Mouse (Mus musculus): ENCODE measurements at regions not wholly inside any gene's neighbourhood (a gene's known extent, or its start where the extent isn't known, plus 50 kb on each side); places are given as distances from the start of the nearest gene placed in this dataset.
A peak's percentile ranks its signal among the peaks of the same experiment; 100 is the strongest.

DNA sequence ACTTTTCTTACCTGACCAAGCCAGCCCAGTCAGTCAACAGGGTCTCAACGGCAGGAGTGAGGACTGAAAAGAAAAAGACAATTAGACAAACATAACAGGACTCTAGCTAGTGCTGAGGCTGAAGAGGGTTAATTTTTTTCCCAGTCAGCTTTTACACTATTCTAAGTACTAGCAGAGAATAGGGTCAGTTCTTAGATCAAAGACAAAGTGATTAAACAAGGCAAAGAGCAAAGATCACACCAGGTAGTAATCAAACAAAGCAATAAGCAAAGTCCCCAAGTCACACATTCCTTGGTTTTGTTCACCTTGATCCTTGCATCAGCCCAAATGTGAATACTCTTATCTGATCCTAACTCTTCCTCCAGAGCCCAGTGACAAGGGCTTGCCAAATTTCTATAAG lies 267.8 kb upstream of the Tsc22d2 start:
- no peaks in the 10 kb centered on the region for H3K9me3 ChIP-seq (ENCODE audit: control insufficient read depth, low read length)
- H3K4me2 ChIP-seq: no peak overlapping the region
- WGBS: 66% methylated on average over 1 of the region's 1 CpGs
- H3K27ac ChIP-seq (ENCODE audit: low read depth, low read length): no peak overlapping the region
- no peaks in the 10 kb centered on the region for H3K36me3 ChIP-seq (ENCODE audit: control insufficient read depth, insufficient read depth, low read length)
- H3K4me3 ChIP-seq (ENCODE audit: low read depth, low read length): no peak overlapping the region
- no peaks in the 10 kb centered on the region for H3K27me3 ChIP-seq (ENCODE audit: control insufficient read depth, insufficient read depth, low read length)
- no peak for ATAC-seq (ENCODE audit: low FRiP score)
- H3K4me1 ChIP-seq (ENCODE audit: control insufficient read depth, insufficient read depth, low read length): no peaks in the 10 kb centered on the region
- no peak for DNase-seq (ENCODE audit: low spot score, missing footprints)
- no peak overlapping the region for H3K9ac ChIP-seq (ENCODE audit: low read length)

DNA sequence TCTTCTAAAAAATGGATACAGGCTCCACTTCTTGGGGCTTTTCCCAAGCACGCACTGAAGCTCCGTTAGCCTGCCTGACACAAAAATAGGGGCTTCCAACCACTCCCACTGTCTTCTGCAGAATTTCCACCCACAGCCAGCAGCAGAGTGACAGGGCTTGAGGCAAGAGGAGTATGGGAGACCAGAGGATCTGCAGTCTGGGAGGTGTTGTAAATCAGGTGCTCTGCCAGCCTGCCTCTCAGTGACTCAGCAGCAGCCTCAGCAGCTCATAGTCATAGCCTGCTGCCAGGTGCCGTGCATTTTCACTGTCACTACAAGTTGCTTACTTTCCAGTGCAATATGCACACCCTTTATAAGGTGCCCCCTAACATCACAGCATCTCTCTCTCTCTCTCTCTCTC lies 261.4 kb upstream of the Tsc22d2 start:
- no peak overlapping the region for H3K9ac ChIP-seq (ENCODE audit: low read length)
- H3K9me3 ChIP-seq (ENCODE audit: control insufficient read depth, low read length): no peaks in the 10 kb centered on the region
- DNase-seq (ENCODE audit: low spot score, missing footprints) (no peak), ATAC-seq (ENCODE audit: low FRiP score) (no peak)
- H3K4me2 ChIP-seq: no peak overlapping the region
- H3K4me3 ChIP-seq (ENCODE audit: low read depth, low read length): no peak overlapping the region
- no peaks in the 10 kb centered on the region for H3K36me3 ChIP-seq (ENCODE audit: control insufficient read depth, insufficient read depth, low read length)
- no peaks in the 10 kb centered on the region for H3K4me1 ChIP-seq (ENCODE audit: control insufficient read depth, insufficient read depth, low read length)
- WGBS: 78% methylated on average over 3 of the region's 3 CpGs
- no peaks in the 10 kb centered on the region for H3K27me3 ChIP-seq (ENCODE audit: control insufficient read depth, insufficient read depth, low read length)
- no peak overlapping the region for H3K27ac ChIP-seq (ENCODE audit: low read depth, low read length)

DNA sequence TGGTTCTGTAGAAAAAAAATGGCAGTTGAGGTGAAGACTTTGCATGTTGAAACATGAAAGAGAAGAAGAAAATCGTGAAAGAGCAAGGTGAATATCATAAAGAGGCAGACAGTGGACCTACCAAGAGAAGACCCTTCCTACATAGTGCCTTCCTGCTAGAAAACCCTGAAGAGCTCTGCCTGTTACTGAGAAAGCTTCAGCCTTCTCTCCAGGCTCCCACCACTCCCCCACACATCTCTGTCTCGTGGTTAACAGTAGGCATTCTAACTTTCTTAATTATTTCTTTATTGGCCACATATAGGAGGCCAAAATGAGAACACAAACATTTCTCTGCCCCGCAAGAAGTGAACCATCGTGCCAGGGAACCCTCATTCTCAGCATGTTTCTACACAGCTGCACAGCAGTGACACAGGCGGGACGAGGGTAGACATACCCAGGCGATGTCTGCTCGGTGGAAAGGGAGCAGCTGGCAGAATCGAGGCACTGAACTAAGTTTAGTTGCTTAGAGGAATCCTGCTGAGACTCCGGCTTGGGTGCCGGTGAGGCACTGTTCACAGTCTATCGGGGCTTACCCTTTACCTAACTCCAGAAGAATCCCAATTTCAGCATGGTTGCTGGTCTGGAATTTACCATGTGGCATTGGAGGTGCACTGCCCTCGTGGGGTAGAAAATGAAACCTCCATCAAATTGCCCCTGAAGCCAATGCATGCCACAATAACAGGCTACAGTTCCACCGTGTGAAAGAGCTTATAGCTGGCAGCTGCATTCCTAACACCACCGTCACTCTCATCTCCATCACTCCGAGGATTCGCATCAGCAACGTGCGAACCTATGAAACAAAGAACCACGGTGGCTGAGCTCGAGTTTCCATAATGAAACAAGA lies 260.4 kb upstream of the Tsc22d2 start:
- Histone ChIP-seq H3K9me3 (ENCODE audit: control insufficient read depth, low read length) (no peaks in the 10 kb centered on the region), H3K9ac (ENCODE audit: low read length) (no peak overlapping the region), H3K27me3 (ENCODE audit: control insufficient read depth, insufficient read depth, low read length) (no peaks in the 10 kb centered on the region), H3K36me3 (ENCODE audit: control insufficient read depth, insufficient read depth, low read length) (no peaks in the 10 kb centered on the region), H3K4me3 (ENCODE audit: low read depth, low read length) (no peak overlapping the region), H3K4me2 (no peak overlapping the region), H3K27ac (ENCODE audit: low read depth, low read length) (no peak overlapping the region), H3K4me1 (ENCODE audit: control insufficient read depth, insufficient read depth, low read length) (no peaks in the 10 kb centered on the region)
- WGBS: 85% methylated on average over 21 of the region's 21 CpGs
- DNase-seq (ENCODE audit: low spot score, missing footprints) (no peak), ATAC-seq (ENCODE audit: low FRiP score) (no peak)

DNA sequence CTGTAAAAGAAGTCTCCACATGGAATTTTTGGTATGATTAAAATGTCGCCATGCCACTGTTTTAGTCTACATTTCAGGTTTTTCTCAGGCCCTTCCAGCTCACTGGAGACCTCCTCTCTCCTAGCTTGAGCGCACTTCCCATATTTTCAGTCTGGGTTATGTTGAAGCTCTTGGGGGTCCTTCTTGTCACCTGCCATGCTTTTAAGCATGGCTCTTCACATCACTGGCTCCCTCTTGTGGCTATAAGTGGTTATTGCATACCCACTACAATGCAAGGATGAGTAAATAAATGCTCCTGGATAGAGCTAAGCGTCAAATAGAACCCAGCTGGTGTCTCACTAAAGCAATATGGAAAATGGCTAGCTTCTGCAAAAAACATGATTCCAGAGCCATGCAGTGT lies 255.1 kb upstream of the Tsc22d2 start:
- ATAC-seq (ENCODE audit: low FRiP score) (peak; percentile 30), DNase-seq (ENCODE audit: low spot score, missing footprints) (peak; percentile 90)
- WGBS: 63% methylated on average over 3 of the region's 3 CpGs
- H3K9me3 ChIP-seq (ENCODE audit: control insufficient read depth, low read length): no peaks in the 10 kb centered on the region
- H3K27me3 ChIP-seq (ENCODE audit: control insufficient read depth, insufficient read depth, low read length): no peaks in the 10 kb centered on the region
- H3K4me1 ChIP-seq (ENCODE audit: control insufficient read depth, insufficient read depth, low read length): no peaks in the 10 kb centered on the region
- no peak overlapping the region for H3K4me3 ChIP-seq (ENCODE audit: low read depth, low read length)
- no peaks in the 10 kb centered on the region for H3K36me3 ChIP-seq (ENCODE audit: control insufficient read depth, insufficient read depth, low read length)
- no peak overlapping the region for H3K27ac ChIP-seq (ENCODE audit: low read depth, low read length)
- no peak overlapping the region for H3K4me2 ChIP-seq
- no peak overlapping the region for H3K9ac ChIP-seq (ENCODE audit: low read length)

DNA sequence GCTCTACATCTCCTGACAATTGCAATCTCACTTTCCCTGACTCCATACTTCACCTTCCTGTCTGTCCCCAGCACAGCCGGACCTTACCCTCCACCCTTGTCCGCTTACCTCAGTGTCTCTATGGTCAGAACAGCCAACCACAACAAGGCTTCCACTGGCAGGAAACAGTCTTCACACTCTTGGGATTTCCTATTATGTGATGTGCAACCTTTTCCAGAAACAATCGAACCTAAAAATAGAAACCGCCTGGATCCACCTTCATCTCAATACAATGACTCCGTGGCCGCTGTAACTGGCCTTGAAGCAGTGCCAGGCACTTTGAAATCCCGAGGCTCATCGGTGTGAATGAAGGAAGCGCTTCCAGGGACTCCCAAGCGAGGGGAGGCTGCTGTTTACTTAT lies 252.3 kb upstream of the Tsc22d2 start:
- Histone ChIP-seq H3K36me3 (ENCODE audit: control insufficient read depth, insufficient read depth, low read length) (no peaks in the 10 kb centered on the region), H3K4me3 (ENCODE audit: low read depth, low read length) (no peak overlapping the region), H3K9ac (ENCODE audit: low read length) (no peak overlapping the region), H3K9me3 (ENCODE audit: control insufficient read depth, low read length) (no peaks in the 10 kb centered on the region), H3K27me3 (ENCODE audit: control insufficient read depth, insufficient read depth, low read length) (no peaks in the 10 kb centered on the region), H3K4me2 (no peak overlapping the region), H3K27ac (ENCODE audit: low read depth, low read length) (no peak overlapping the region), H3K4me1 (ENCODE audit: control insufficient read depth, insufficient read depth, low read length) (no peaks in the 10 kb centered on the region)
- ATAC-seq (ENCODE audit: low FRiP score): no peak
- DNase-seq (ENCODE audit: low spot score, missing footprints): no peak
- 32% methylated on average over 10 of the region's 10 CpGs for WGBS

DNA sequence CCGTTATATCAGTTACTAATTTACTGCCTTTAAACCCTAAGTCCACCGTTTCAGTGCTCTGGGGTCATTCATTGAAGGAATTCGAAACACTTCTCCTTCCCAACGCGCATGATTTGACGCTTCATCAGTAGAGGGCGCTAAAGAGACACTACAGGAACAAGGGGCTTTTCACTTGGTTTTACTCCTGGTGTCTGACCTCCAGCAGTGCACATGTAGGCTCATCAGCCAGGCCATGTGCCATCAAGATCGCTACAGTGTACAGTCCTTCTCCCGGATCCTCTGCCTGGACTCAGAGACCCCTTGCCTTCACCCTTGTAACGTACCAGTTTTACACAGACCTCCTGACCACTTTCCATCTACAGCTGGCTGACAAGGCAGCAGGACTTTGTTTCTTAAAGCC lies 250.7 kb upstream of the Tsc22d2 start:
- ATAC-seq (ENCODE audit: low FRiP score) (peak; percentile 81), DNase-seq (ENCODE audit: low spot score, missing footprints) (peak; percentile 97)
- Histone ChIP-seq H3K36me3 (ENCODE audit: control insufficient read depth, insufficient read depth, low read length) (no peaks in the 10 kb centered on the region), H3K9me3 (ENCODE audit: control insufficient read depth, low read length) (no peaks in the 10 kb centered on the region), H3K4me1 (ENCODE audit: control insufficient read depth, insufficient read depth, low read length) (no peaks in the 10 kb centered on the region; the same call in 1 of the 2 replicates), H3K27ac (ENCODE audit: low read depth, low read length) (no peak overlapping the region), H3K27me3 (ENCODE audit: control insufficient read depth, insufficient read depth, low read length) (no peaks in the 10 kb centered on the region), H3K9ac (ENCODE audit: low read length) (no peak overlapping the region), H3K4me3 (ENCODE audit: low read depth, low read length) (no peak overlapping the region), H3K4me2 (no peak overlapping the region)
- 10% methylated on average over 10 of the region's 10 CpGs for WGBS

DNA sequence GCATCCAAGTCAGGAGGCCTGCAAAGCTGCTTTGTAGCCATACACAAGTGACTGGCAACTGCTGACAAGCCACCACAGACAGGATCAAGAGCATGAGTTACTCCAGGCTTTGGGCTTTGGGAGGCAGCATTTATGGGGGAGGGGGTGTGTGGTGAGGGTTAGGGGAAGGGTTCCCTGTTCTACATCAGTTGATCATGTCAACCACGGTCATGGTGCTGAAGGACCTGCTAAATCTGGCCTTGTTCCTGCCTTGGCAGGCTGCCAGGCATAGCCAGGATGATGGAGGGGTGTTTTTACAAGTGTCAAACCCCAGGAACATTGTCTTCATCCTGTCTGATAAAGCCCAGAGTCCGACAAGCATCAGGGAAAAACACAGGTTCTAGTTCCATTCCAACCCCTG lies 247.9 kb upstream of the Tsc22d2 start:
- Histone ChIP-seq H3K36me3 (ENCODE audit: control insufficient read depth, insufficient read depth, low read length) (no peaks in the 10 kb centered on the region), H3K9me3 (ENCODE audit: control insufficient read depth, low read length) (no peaks in the 10 kb centered on the region), H3K4me2 (no peak overlapping the region), H3K4me3 (ENCODE audit: low read depth, low read length) (no peak overlapping the region), H3K9ac (ENCODE audit: low read length) (no peak overlapping the region), H3K27ac (ENCODE audit: low read depth, low read length) (no peak overlapping the region), H3K27me3 (ENCODE audit: control insufficient read depth, insufficient read depth, low read length) (no peaks in the 10 kb centered on the region), H3K4me1 (ENCODE audit: control insufficient read depth, insufficient read depth, low read length) (no peaks in the 10 kb centered on the region; the same call in 1 of the 2 replicates)
- no peak for DNase-seq (ENCODE audit: low spot score, missing footprints)
- 77% methylated on average over 2 of the region's 2 CpGs for WGBS
- ATAC-seq (ENCODE audit: low FRiP score): no peak

DNA sequence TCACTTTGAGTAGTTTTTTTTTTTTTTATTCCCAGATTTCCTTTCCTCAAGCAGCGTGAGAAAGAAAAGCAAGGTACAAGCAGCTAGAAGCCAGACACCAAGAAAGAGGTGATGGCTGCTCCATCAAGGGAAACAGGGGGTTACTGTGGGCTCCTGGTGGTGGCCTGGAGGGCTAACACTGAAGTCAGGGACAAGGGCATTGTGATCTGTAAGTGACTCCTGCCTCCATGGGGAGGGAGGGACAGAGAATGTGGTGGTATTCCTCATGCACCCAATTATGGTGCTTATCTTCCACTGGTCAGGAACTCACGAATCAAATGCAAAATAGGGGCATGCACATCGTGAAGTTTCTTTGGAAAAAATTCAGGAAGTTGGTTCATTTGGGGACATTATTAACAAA lies 247.4 kb upstream of the Tsc22d2 start:
- DNase-seq (ENCODE audit: low spot score, missing footprints): no peak
- ATAC-seq (ENCODE audit: low FRiP score): no peak
- H3K4me2 ChIP-seq: no peak overlapping the region
- no peak overlapping the region for H3K4me3 ChIP-seq (ENCODE audit: low read depth, low read length)
- no peaks in the 10 kb centered on the region for H3K9me3 ChIP-seq (ENCODE audit: control insufficient read depth, low read length)
- no peaks in the 10 kb centered on the region; the same call in 1 of the 2 replicates for H3K4me1 ChIP-seq (ENCODE audit: control insufficient read depth, insufficient read depth, low read length)
- H3K27me3 ChIP-seq (ENCODE audit: control insufficient read depth, insufficient read depth, low read length): no peaks in the 10 kb centered on the region
- 93% methylated on average over 3 of the region's 3 CpGs for WGBS
- H3K9ac ChIP-seq (ENCODE audit: low read length): no peak overlapping the region
- H3K27ac ChIP-seq (ENCODE audit: low read depth, low read length): no peak overlapping the region
- no peaks in the 10 kb centered on the region for H3K36me3 ChIP-seq (ENCODE audit: control insufficient read depth, insufficient read depth, low read length)

DNA sequence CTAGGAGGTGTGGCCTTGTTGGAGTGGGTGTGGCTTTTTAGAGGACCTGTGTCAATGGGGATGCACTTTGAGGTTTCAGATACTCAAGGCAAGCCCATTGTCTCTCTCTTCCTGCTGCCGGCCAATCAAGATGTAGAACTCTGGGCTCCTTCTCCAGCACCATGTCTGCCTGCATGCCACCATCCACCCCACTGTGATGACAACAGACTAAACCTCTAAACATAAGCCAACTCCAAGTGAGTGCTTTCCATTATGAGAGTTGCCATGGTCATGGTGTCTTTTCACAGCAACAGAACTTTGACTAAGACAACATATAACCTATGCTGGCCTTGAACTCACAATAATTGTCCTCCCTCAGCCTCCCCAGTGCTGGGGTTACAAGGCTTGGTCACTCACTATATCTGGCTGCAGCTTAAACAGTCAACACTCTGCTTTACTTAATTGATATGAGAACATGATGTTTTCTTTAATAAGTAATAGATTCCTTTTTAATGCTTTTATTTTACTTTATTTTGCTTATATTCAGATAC lies 246.7 kb upstream of the Tsc22d2 start:
- H3K4me2 ChIP-seq: no peak overlapping the region
- H3K27me3 ChIP-seq (ENCODE audit: control insufficient read depth, insufficient read depth, low read length): no peaks in the 10 kb centered on the region
- H3K4me1 ChIP-seq (ENCODE audit: control insufficient read depth, insufficient read depth, low read length): no peaks in the 10 kb centered on the region; the same call in 1 of the 2 replicates
- H3K4me3 ChIP-seq (ENCODE audit: low read depth, low read length): no peak overlapping the region
- H3K36me3 ChIP-seq (ENCODE audit: control insufficient read depth, insufficient read depth, low read length): no peaks in the 10 kb centered on the region
- H3K9me3 ChIP-seq (ENCODE audit: control insufficient read depth, low read length): no peaks in the 10 kb centered on the region
- no peak overlapping the region for H3K27ac ChIP-seq (ENCODE audit: low read depth, low read length)
- WGBS: 87% methylated on average over 1 of the region's 1 CpGs
- no peak overlapping the region for H3K9ac ChIP-seq (ENCODE audit: low read length)
- no peak for DNase-seq (ENCODE audit: low spot score, missing footprints)
- ATAC-seq (ENCODE audit: low FRiP score): no peak
